Mouse (Mus musculus): Measurements from ENCODE around the gene Fam126a. TPM values are rescaled to one million over a fixed set of nuclear protein-coding genes. Genes with fewer than 3 reads are reported as not detected.

Fam126a gene
- polyA plus RNA-seq, 1 experiment from 2014 or later, result 41.0 TPM

DNA sequence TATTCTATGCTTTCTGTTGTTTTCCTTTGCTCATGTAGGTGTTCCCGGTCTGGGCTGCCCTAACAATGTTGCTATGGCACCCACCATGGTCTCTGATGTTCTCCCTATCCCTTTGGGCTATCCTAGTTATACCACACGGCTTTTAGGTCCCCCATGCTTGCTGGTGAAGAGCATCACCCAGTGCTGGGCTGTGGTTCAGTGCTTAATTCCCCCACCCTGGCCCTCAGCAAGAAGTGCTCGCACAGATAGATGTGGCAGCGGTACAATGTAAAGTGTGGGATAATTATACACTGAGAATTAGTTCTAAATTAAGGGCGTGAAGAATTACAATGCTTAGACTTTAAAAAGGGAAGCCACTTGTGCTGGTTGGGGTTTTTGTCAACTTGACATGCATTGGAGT is 164.5 kb downstream of the Fam126a start:
- H3K4me1 ChIP-seq, result no peaks in the 10 kb centered on the region
- no peaks in the 10 kb centered on the region for H3K27me3 ChIP-seq (replicated peaks)
- WGBS, result 76% methylated on average over 5 of the region's 5 CpGs
- H3K4me2 ChIP-seq (replicated peaks), result no peak overlapping the region
- H3K27ac ChIP-seq, result no peak overlapping the region
- no peaks in the 10 kb centered on the region for H3K9me3 ChIP-seq
- H3K4me3 ChIP-seq, result no peak overlapping the region
- H3K9ac ChIP-seq, result no peak overlapping the region
- ATAC-seq (ENCODE audit: low FRiP score, low read depth), result no peak
- H3K36me3 ChIP-seq, result no peaks in the 10 kb centered on the region

Other genes with a start within 250 kb of the Fam126a start
- gene Pus7, start 247.0 kb downstream of the Fam126a start, polyA plus RNA-seq (2016; fragmentation: Nextera tagmentation; extraction: Ambion mirVana), result 22.5 and 22.7 TPM in 2 replicates
- 35.5 and 40.9 TPM in 2 replicates for gene Rint1, start 243.0 kb downstream of the Fam126a start, polyA plus RNA-seq (2016; fragmentation: Nextera tagmentation; extraction: Ambion mirVana)
- 104 and 113 TPM in 2 replicates for gene Tomm7, start 186.5 kb downstream of the Fam126a start, polyA plus RNA-seq (2016; fragmentation: Nextera tagmentation; extraction: Ambion mirVana)
- 109 and 113 TPM in 2 replicates for gene Klhl7, start 69.9 kb upstream of the Fam126a start, polyA plus RNA-seq (2016; fragmentation: Nextera tagmentation; extraction: Ambion mirVana)
- 19.4 and 20.7 TPM in 2 replicates for gene Nupl2, start 134.3 kb upstream of the Fam126a start, polyA plus RNA-seq (2016; fragmentation: Nextera tagmentation; extraction: Ambion mirVana)

Data from neural tube, embryonic 12.5 days (tissue).